12 mouse cellular contexts compared by ENCODE assay signal in genomic region chr19:5257140-5257539, GRCm38 (mm10). TPM values are rescaled to one million over a fixed set of nuclear protein-coding genes. Genes with fewer than 3 reads are reported as not detected.
DNase-seq lines count a peak whose midpoint lies in the region; ATAC-seq and TF ChIP-seq lines count a peak whose summit lies in the region.
"Had no signal": no experiment of that assay in that cellular context is flagged by ENCODE, and none has a peak within 500 bp of the region (broad histone marks: within the 10 kb centered on the region; RNA-seq: fewer than 3 reads in every experiment).

No protein-coding gene starts in this region.

- intact Hi-C loops in heart, postnatal 36 days (cut with DNase I), result no loop called here
- intact Hi-C loops in gastrocnemius, postnatal 14 days (cut with DNase I; ENCODE audit: low total_unique reads), result no loop called here
- intact Hi-C loops in left cerebral cortex, postnatal 4 days (cut with DNase I), result no loop called here

- 51% methylated on average over 3 of the region's 3 CpGs for WGBS in heart, postnatal 0 days
- 22% methylated on average over 3 of the region's 3 CpGs for WGBS in stomach, postnatal 0 days

- no peaks in the 10 kb centered on the region for H3K36me3 ChIP-seq in heart, postnatal 0 days (replicated peaks; ENCODE audit: control insufficient read depth, insufficient read depth, low read length)
- H3K36me3 ChIP-seq in stomach, postnatal 0 days (ENCODE audit: control insufficient read depth, insufficient read depth, low read length), result no peaks in the 10 kb centered on the region
- H3K36me3 ChIP-seq: heart, embryonic 15.5 days had no signal

- no peak for ATAC-seq in heart, postnatal 0 days (ENCODE audit: insufficient read depth, low read depth)
- ATAC-seq in stomach, postnatal 0 days (ENCODE audit: low FRiP score, low TSS enrichment), result 0 out of 2 replicates have a peak, but pooled peaks have one; percentile 40
- ATAC-seq: forebrain, embryonic 13.5 days had no signal

- H3K4me2 ChIP-seq in heart, postnatal 0 days (ENCODE audit: low read depth, low read length), result no peak overlapping the region
- H3K4me2 ChIP-seq in stomach, postnatal 0 days (replicated peaks; ENCODE audit: low read depth), result no peak overlapping the region
- H3K4me2 ChIP-seq: forebrain, embryonic 13.5 days; heart, embryonic 15.5 days had no signal

- H3K27me3 ChIP-seq in heart, postnatal 0 days (ENCODE audit: control insufficient read depth, insufficient read depth, low read length), result no peaks in the 10 kb centered on the region
- H3K27me3 ChIP-seq in stomach, postnatal 0 days (ENCODE audit: control insufficient read depth, insufficient read depth, low read length), result no peaks in the 10 kb centered on the region
- H3K27me3 ChIP-seq: forebrain, embryonic 13.5 days; heart, embryonic 15.5 days had no signal

- H3K9ac ChIP-seq in heart, postnatal 0 days (replicated peaks; ENCODE audit: low read depth, low read length), result no peak overlapping the region
- no peak overlapping the region for H3K9ac ChIP-seq in stomach, postnatal 0 days (ENCODE audit: low read length)
- H3K9ac ChIP-seq: forebrain, embryonic 13.5 days; heart, embryonic 15.5 days had no signal

- no peaks in the 10 kb centered on the region for H3K4me1 ChIP-seq in heart, postnatal 0 days (ENCODE audit: control insufficient read depth, insufficient read depth)
- H3K4me1 ChIP-seq in stomach, postnatal 0 days (replicated peaks; ENCODE audit: control insufficient read depth, insufficient read depth), result no peaks in the 10 kb centered on the region
- H3K4me1 ChIP-seq: forebrain, embryonic 13.5 days had no signal

- TF ChIP-seq CTCF in heart, postnatal 0 days (IDR thresholded peaks at IDR 0.05; ENCODE audit: low read depth), result no peak
- no peak for TF ChIP-seq CTCF in stomach, postnatal 0 days (IDR thresholded peaks at IDR 0.05; ENCODE audit: low read depth)

- H3K9me3 ChIP-seq in heart, postnatal 0 days (replicated peaks; ENCODE audit: control insufficient read depth, low read length), result no peaks in the 10 kb centered on the region
- H3K9me3 ChIP-seq in stomach, postnatal 0 days (ENCODE audit: control insufficient read depth, low read length), result no peaks in the 10 kb centered on the region
- H3K9me3 ChIP-seq: forebrain, embryonic 13.5 days; heart, embryonic 15.5 days had no signal

- 0 out of 2 replicates have a peak overlapping the region, but pooled peaks have one; percentile 1 for H3K27ac ChIP-seq in heart, postnatal 0 days (ENCODE audit: low read depth)
- no peak overlapping the region for H3K27ac ChIP-seq in stomach, postnatal 0 days (replicated peaks)
- H3K27ac ChIP-seq: forebrain, embryonic 13.5 days; heart, embryonic 15.5 days had no signal

- TF ChIP-seq EP300 in heart, postnatal 0 days (IDR thresholded peaks at IDR 0.05; ENCODE audit: low read depth), result no peak
- TF ChIP-seq EP300 in stomach, postnatal 0 days (optimal IDR thresholded peaks at IDR 0.05), result no peak

- no peak for DNase-seq in heart, postnatal 0 days (ENCODE audit: low spot score)
- no peak for DNase-seq in heart, postnatal 36 days
- peak; percentile 60 for DNase-seq in MEL-GATA-1-ER (ENCODE audit: extremely low read depth, low read depth)
- DNase-seq in lung, postnatal 25 days (ENCODE audit: low spot score), result peak; percentile 61
- peak; percentile 29 for DNase-seq in stomach, postnatal 0 days (ENCODE audit: low spot score)
- no peak for DNase-seq in gastrocnemius, postnatal 14 days
- DNase-seq in kidney, adult 8-10 months, result no peak
- DNase-seq in left cerebral cortex, postnatal 4 days, result no peak
- DNase-seq: cerebellum, postnatal 36 days had no signal

- H3K4me3 ChIP-seq in heart, postnatal 0 days (ENCODE audit: low read depth, low read length), result no peak overlapping the region
- H3K4me3 ChIP-seq in stomach, postnatal 0 days (ENCODE audit: low read depth, low read length), result no peak overlapping the region
- H3K4me3 ChIP-seq: forebrain, embryonic 13.5 days; heart, embryonic 15.5 days had no signal

RNA-seq across cellular contexts. Expression of gene Pacs1, which starts 15.8 kb away (rescaled TPM):
- total RNA-seq in heart, postnatal 0 days (2014; rRNA removed; ENCODE audit: low replicate concordance), result 11.3 and 45.7 TPM in 2 replicates
- 7.2 and 7.4 TPM in 2 replicates for polyA plus RNA-seq in heart, postnatal 0 days (2015; fragmentation: Nextera tagmentation; extraction: Ambion mirVana)
- 10 to 100 TPM; 19.9 to 21.5 TPM for total RNA-seq in heart, postnatal 36 days (2021)
- polyA plus RNA-seq in stomach, postnatal 0 days (2015; fragmentation: Nextera tagmentation; extraction: Ambion mirVana), result 4.6 and 6.7 TPM in 2 replicates
- 1 to 10 TPM; 6.7 to 7.7 TPM for total RNA-seq in gastrocnemius, postnatal 14 days (2021)
- 10 to 100 TPM; 90.7 to 92.6 TPM for total RNA-seq in left cerebral cortex, postnatal 4 days (2021)

RNA-seq across cellular contexts. Expression of gene Sf3b2, which starts 38.1 kb away (rescaled TPM):
- total RNA-seq in heart, postnatal 0 days (2014; rRNA removed; ENCODE audit: low replicate concordance), result 132 and 175 TPM in 2 replicates
- 158 and 159 TPM in 2 replicates for polyA plus RNA-seq in heart, postnatal 0 days (2015; fragmentation: Nextera tagmentation; extraction: Ambion mirVana)
- 100 to 1,000 TPM; 115 to 128 TPM for total RNA-seq in heart, postnatal 36 days (2021)
- polyA plus RNA-seq in stomach, postnatal 0 days (2015; fragmentation: Nextera tagmentation; extraction: Ambion mirVana), result 134 and 148 TPM in 2 replicates
- total RNA-seq in gastrocnemius, postnatal 14 days (2021), result 10 to 100 TPM; 72.1 to 72.6 TPM
- total RNA-seq in left cerebral cortex, postnatal 4 days (2021), result 100 to 1,000 TPM; 188 to 203 TPM

RNA-seq across cellular contexts. Expression of gene Gal3st3, which starts 41.0 kb away (rescaled TPM):
- 4.0 and 13.3 TPM in 2 replicates for total RNA-seq in heart, postnatal 0 days (2014; rRNA removed; ENCODE audit: low replicate concordance)
- 5.1 and 6.8 TPM in 2 replicates for polyA plus RNA-seq in heart, postnatal 0 days (2015; fragmentation: Nextera tagmentation; extraction: Ambion mirVana)
- 10 to 100 TPM; 20.0 to 24.2 TPM for total RNA-seq in heart, postnatal 36 days (2021)
- polyA plus RNA-seq in stomach, postnatal 0 days (2015; fragmentation: Nextera tagmentation; extraction: Ambion mirVana), result 0.51 and 0.53 TPM in 2 replicates
- total RNA-seq in gastrocnemius, postnatal 14 days (2021), result under 1 TPM in 1 of 2 experiments, not detected in 1; 0.16 TPM
- total RNA-seq in left cerebral cortex, postnatal 4 days (2021), result 10 to 100 TPM; 60.0 to 60.3 TPM
- polyA plus RNA-seq: C2C12 had no signal

Comparison
In these comparisons a context has a peak if more than half of its experiments do, and no peak if none do; other contexts are left out.
1. DNase-seq: peak in MEL-GATA-1-ER (single experiment), lung, postnatal 25 days (single experiment) and stomach, postnatal 0 days (single experiment); none in heart, postnatal 0 days (single experiment), heart, postnatal 36 days (0 of 2), gastrocnemius, postnatal 14 days (single experiment), kidney, adult 8-10 months (0 of 2) and left cerebral cortex, postnatal 4 days (single experiment).